Mouse (Mus musculus): ENCODE data around the gene Klhdc2.

GRCm38 (mm10) chr12:69250756-69251155, 45.7 kb upstream of the Klhdc2 start:
- no peak for TF ChIP-seq CTCF (IDR thresholded peaks at IDR 0.05; ENCODE audit: low read depth)
- TF ChIP-seq EP300 (optimal IDR thresholded peaks at IDR 0.05), result no peak

Data from stomach, postnatal 0 days (tissue).